Mouse (Mus musculus) heart, postnatal 0 days (tissue): Measurements from ENCODE around the gene Chn2.

ENCODE experiments used
- CTCF ChIP-seq: IDR thresholded peaks from 2 replicates; pipeline ENCODE4 v1.5.1; 2016; ENCODE audit warnings: antibody characterized with exemption, control low read depth, low read depth
- EP300 ChIP-seq: IDR thresholded peaks from 2 replicates; pipeline ENCODE4 v1.6.1; 2016; ENCODE audit warnings: antibody characterized with exemption, low read depth

GRCm38 (mm10) chr6:54090822-54091221, 51.5 kb downstream of the Chn2 start:
- no peak for TF ChIP-seq CTCF
- TF ChIP-seq EP300 = no peak
